Mouse (Mus musculus) forebrain, embryonic 14.5 days (tissue): ENCODE measurements around the gene 1700025C18Rik. TPM values are rescaled to one million over a fixed set of nuclear protein-coding genes. Genes with fewer than 3 reads are reported as not detected.

Source experiments
- ATAC-seq: fragments of 200-750 bp; cut with Nextera tagmentation; 2 replicates; pipeline ENCODE4 v1.8.0; 2017; ENCODE audit warnings: mild to moderate bottlenecking, moderate library complexity
- DNase-seq: peaks from one replicate; pipeline ENCODE4 v3.0.0-alpha.2; 2015; ENCODE audit warnings: low spot score
- H3K27ac ChIP-seq: fragments of 300-500 bp; sonication (generic); 2 replicates; pipeline ENCODE4 v1.5.1; 2014; ENCODE audit warnings: low read depth, mild to moderate bottlenecking, control low read depth, low read length, moderate library complexity
- H3K27me3 ChIP-seq: fragments of 300-500 bp; sonication (generic); replicated peaks from 2 replicates; pipeline ENCODE4 v1.6.1; 2014; ENCODE audit warnings: low read length, control low read depth, mixed read lengths; ENCODE audit not compliant: control insufficient read depth, insufficient read depth
- H3K36me3 ChIP-seq: fragments of 300-500 bp; sonication (generic); 2 replicates; pipeline ENCODE4 v1.6.1; 2014; ENCODE audit warnings: low read length, control low read depth; ENCODE audit not compliant: control insufficient read depth, insufficient read depth
- H3K4me1 ChIP-seq: fragments of 300-500 bp; sonication (generic); 2 replicates; pipeline ENCODE4 v1.6.1; 2014; ENCODE audit warnings: antibody characterized with exemption, low read length, control low read depth; ENCODE audit not compliant: control insufficient read depth, insufficient read depth
- H3K4me2 ChIP-seq: fragments of 300-500 bp; sonication (generic); 2 replicates; pipeline ENCODE4 v1.6.1; 2014; ENCODE audit warnings: mild to moderate bottlenecking, control low read depth, low read length
- H3K4me3 ChIP-seq: fragments of 300-500 bp; sonication (generic); 2 replicates; pipeline ENCODE4 v1.5.1; 2014; ENCODE audit warnings: low read depth, low read length, control low read depth
- H3K9ac ChIP-seq: fragments of 300-500 bp; sonication (generic); 2 replicates; pipeline ENCODE4 v1.6.1; 2014; ENCODE audit warnings: mild to moderate bottlenecking, low read length, control low read depth, moderate library complexity
- H3K9me3 ChIP-seq: fragments of 300-500 bp; sonication (generic); replicated peaks from 2 replicates; pipeline ENCODE4 v1.6.1; 2016; ENCODE audit warnings: low read length, control low read depth, mixed read lengths; ENCODE audit not compliant: control insufficient read depth
- WGBS: fragments of 180-500 bp; shearing (Covaris S2); extraction: QIAGEN DNeasy Blood & Tissue Kit; methylation state at CpG from one replicate; pipeline ENCODE4 v1.1.7; 2014; 5-methylcytosine and 5-hydroxymethylcytosine counted together
- polyA plus RNA-seq: library from polyadenylated mRNA; unstranded; fragments of >200 nt; fragmentation: Nextera tagmentation; extraction: Ambion mirVana; gene quantifications from 2 replicates; pipeline ENCODE4 v1.2.1, GENCODE M21; 2014

Gene 1700025C18Rik
- polyA plus RNA-seq, 1 experiment from 2014 or later, result not detected

DNA sequence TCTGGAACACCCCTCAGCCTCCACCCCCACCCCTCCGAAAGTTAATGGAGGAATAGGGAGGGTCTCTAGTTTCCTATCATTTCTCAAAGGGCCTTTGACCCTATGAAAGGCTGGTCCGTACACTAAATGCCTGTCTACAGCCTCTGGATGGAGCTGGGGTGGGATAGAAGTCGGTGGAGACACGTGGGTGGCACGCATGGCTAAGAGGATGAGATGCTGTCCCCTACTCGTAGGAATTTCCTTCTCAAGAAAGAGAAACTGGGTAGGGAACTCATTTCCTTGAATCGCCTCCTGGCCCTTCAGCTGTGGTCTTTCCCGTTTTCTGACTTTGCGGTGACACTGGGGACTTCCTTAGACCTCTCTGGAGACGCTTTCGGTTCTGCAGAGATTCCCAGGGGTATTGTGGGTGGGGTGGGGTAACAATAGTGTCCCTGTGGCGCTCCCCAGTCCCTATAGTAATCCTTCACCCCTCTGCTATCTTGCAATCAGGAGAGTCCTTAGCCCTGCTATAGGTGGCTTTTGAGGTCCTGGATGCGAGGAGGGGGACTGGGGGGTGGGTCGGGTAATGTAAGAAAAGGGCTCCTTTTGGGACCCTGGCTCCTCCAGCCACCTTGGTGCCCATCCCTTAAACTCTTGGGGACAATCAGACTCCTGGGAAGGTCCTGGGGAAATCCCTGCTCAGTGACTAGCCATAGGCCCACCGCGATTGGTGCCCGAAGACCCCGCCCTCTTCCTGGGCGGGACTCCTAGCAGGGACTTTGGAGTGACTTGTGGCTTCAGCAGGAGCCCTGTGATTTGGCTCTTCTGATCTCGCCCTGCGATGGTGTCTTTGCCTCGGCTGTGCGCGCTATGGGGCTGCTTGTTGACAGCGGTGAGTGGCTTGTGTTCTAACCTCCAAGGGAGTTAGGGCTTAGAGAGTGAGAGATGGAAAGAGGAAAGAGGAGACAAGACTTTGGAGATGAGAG, 35.4 kb downstream of the 1700025C18Rik start, which contains the start of gene Cd40:
Gene Cd40 (plus strand): TSS at position 740 of the 965 bp plus-strand sequence.
- peak; percentile 46 for DNase-seq
- peak within 1 kb of the TSS; percentile 22; the same call in 1 of the 2 replicates for H3K4me2 ChIP-seq
- WGBS, result 10% methylated on average over 25 of the region's 25 CpGs
- H3K36me3 ChIP-seq, result no peaks in the 10 kb centered on the region
- H3K4me3 ChIP-seq, result no peak within 1 kb of the TSS
- H3K4me1 ChIP-seq, result 0 out of 2 replicates have a peak, but pooled peaks cover 5% of the 10 kb centered on the region
- H3K9me3 ChIP-seq, result peaks cover 4% of the 10 kb centered on the region; the same call in 1 of the 2 replicates
- H3K9ac ChIP-seq, result no peak within 1 kb of the TSS
- H3K27ac ChIP-seq, result no peak within 1 kb of the TSS
- ATAC-seq, result no peak
- H3K27me3 ChIP-seq, result no peaks in the 10 kb centered on the region

DNA sequence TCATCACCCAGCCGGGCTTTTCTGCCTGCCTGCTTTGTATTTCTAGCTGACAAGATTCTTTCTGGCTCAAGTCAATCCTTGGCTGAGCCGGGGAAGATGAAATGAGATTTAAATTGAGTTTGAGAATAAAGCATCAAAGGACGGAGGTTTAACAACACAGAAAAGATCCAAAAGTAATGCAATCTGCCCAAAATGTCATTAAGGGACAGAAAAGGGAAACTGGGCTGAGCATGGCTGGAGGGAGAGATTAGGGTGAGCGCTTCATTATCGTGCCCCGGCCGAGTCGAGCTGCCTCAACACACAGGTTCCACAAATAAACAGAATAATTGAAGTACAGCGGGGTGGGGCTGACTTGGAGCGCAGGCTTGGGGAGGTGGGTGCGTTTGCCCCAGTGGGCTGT, 39.0 kb downstream of the 1700025C18Rik start:
- DNase-seq (no peak), ATAC-seq (no peak)
- Histone ChIP-seq H3K36me3 (no peaks in the 10 kb centered on the region), H3K27ac (no peak overlapping the region), H3K4me3 (no peak overlapping the region), H3K9me3 (peaks cover 4% of the 10 kb centered on the region; the same call in 1 of the 2 replicates), H3K4me1 (0 out of 2 replicates have a peak, but pooled peaks cover 5% of the 10 kb centered on the region), H3K4me2 (no peak overlapping the region), H3K27me3 (no peaks in the 10 kb centered on the region), H3K9ac (0 out of 2 replicates have a peak overlapping the region, but pooled peaks have one; percentile 21)
- WGBS, result 15% methylated on average over 11 of the region's 11 CpGs

- no peak overlapping the region for H3K4me2 ChIP-seq
- ATAC-seq, result no peak
- H3K27me3 ChIP-seq, result no peaks in the 10 kb centered on the region
- whole genome bisulfite sequencing, result 63% methylated on average over 18 of the region's 18 CpGs
- peaks cover 4% of the 10 kb centered on the region; the same call in 1 of the 2 replicates for H3K9me3 ChIP-seq
- 0 out of 2 replicates have a peak, but pooled peaks cover 5% of the 10 kb centered on the region for H3K4me1 ChIP-seq
- no peak for DNase-seq
- no peaks in the 10 kb centered on the region for H3K36me3 ChIP-seq
- 0 out of 2 replicates have a peak overlapping the region, but pooled peaks have one; percentile 21 for H3K9ac ChIP-seq
- H3K4me3 ChIP-seq, result no peak overlapping the region
- H3K27ac ChIP-seq, result no peak overlapping the region
Measured at GRCm38 (mm10) chr2:165050826-165051548, 39.6 kb downstream of the 1700025C18Rik start.

- Histone ChIP-seq H3K27me3 (no peaks in the 10 kb centered on the region), H3K27ac (no peak overlapping the region), H3K4me3 (no peak overlapping the region), H3K36me3 (no peaks in the 10 kb centered on the region), H3K9me3 (peaks cover 3% of the 10 kb centered on the region; the same call in 1 of the 2 replicates), H3K9ac (no peak overlapping the region), H3K4me1 (0 out of 2 replicates have a peak, but pooled peaks cover 5% of the 10 kb centered on the region), H3K4me2 (no peak overlapping the region)
- no peak for DNase-seq
- ATAC-seq, result no peak
- WGBS, result 62% methylated on average over 5 of the region's 5 CpGs
Measured at GRCm38 (mm10) chr2:165049044-165049443, 41.5 kb downstream of the 1700025C18Rik start.

DNA sequence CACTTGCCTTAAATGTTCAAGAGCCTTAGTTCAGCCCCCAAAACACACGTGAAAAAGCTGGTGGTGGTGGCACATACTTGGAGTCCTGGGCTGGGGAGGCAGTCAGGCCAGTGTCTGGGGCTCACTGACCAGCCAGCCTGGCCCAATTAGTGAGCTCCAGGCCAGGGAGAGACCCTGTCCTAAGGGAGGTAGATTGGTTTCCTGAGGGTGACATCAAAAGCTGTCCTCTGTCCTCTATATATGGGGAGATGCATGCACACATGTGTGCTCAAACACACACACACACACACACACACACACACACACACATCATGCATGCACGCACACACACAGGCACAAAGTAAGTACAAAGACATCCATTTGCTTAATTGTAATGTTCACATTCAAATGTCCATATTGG, 46.8 kb downstream of the 1700025C18Rik start:
- no peak for DNase-seq
- H3K9ac ChIP-seq, result peak overlapping the region; percentile 9; the same call in 1 of the 2 replicates
- no peak overlapping the region for H3K4me2 ChIP-seq
- no peaks in the 10 kb centered on the region for H3K27me3 ChIP-seq
- no peaks in the 10 kb centered on the region for H3K36me3 ChIP-seq
- ATAC-seq, result 0 out of 2 replicates have a peak, but pooled peaks have one; percentile 3
- 49% methylated on average over 2 of the region's 2 CpGs for WGBS
- peak overlapping the region; percentile 65 for H3K27ac ChIP-seq
- H3K4me3 ChIP-seq, result no peak overlapping the region
- H3K9me3 ChIP-seq, result no peaks in the 10 kb centered on the region
- H3K4me1 ChIP-seq, result peaks cover 6% of the 10 kb centered on the region; the same call in 1 of the 2 replicates

- H3K27me3 ChIP-seq, result no peaks in the 10 kb centered on the region
- H3K36me3 ChIP-seq, result no peaks in the 10 kb centered on the region
- H3K27ac ChIP-seq, result peak overlapping the region; percentile 65
- H3K4me2 ChIP-seq, result peak overlapping the region; percentile 41
- peaks cover 6% of the 10 kb centered on the region; the same call in 1 of the 2 replicates for H3K4me1 ChIP-seq
- under 1% methylated on average over 17 of the region's 17 CpGs for WGBS
- DNase-seq, result peak; percentile 83
- H3K9me3 ChIP-seq, result no peaks in the 10 kb centered on the region
- peak; percentile 74 for ATAC-seq
- no peak overlapping the region for H3K4me3 ChIP-seq
- H3K9ac ChIP-seq, result peak overlapping the region; percentile 9; the same call in 1 of the 2 replicates
Measured at GRCm38 (mm10) chr2:165043090-165043636, 47.4 kb downstream of the 1700025C18Rik start.

GRCm38 (mm10) chr2:165042126-165042525, 48.4 kb downstream of the 1700025C18Rik start:
- Histone ChIP-seq H3K4me3 (no peak overlapping the region), H3K27me3 (no peaks in the 10 kb centered on the region), H3K9ac (no peak overlapping the region), H3K36me3 (no peaks in the 10 kb centered on the region), H3K9me3 (no peaks in the 10 kb centered on the region), H3K27ac (no peak overlapping the region), H3K4me2 (no peak overlapping the region), H3K4me1 (peaks cover 6% of the 10 kb centered on the region; the same call in 1 of the 2 replicates)
- DNase-seq (no peak), ATAC-seq (no peak)
- WGBS, result 81% methylated on average over 5 of the region's 5 CpGs

DNA sequence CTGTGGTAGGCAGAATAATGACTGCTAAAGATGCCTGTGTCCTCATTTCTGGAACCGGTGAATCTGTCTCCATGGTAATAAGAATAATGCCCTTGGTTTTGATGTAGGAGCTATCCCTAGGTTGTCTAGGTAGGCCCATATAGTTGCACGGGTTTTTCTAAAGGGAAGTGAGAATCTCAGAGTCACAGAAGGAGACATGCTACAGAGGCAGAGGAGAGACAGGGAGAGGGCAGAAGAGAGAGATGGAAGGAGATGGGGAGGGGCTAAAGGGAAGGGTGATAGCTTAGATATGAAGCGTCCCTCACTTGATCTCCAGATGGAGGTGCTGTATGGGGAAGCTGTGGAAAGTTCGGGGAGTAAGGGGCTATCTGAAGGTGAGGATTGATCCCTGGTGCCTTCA, 53.1 kb downstream of the 1700025C18Rik start:
- H3K4me2 ChIP-seq, result no peak overlapping the region
- H3K36me3 ChIP-seq, result no peaks in the 10 kb centered on the region
- no peak overlapping the region for H3K4me3 ChIP-seq
- 79% methylated on average over 4 of the region's 4 CpGs for WGBS
- H3K9me3 ChIP-seq, result no peaks in the 10 kb centered on the region
- H3K27me3 ChIP-seq, result no peaks in the 10 kb centered on the region
- H3K27ac ChIP-seq, result no peak overlapping the region
- ATAC-seq, result no peak
- no peak overlapping the region for H3K9ac ChIP-seq
- DNase-seq, result no peak
- H3K4me1 ChIP-seq, result peaks cover 17% of the 10 kb centered on the region
